Mouse (Mus musculus) heart, postnatal 0 days (tissue): Measurements from ENCODE around the gene Cep112.

Experiments
- CTCF ChIP-seq: IDR thresholded peaks from 2 replicates; pipeline ENCODE4 v1.5.1; 2016; ENCODE audit warnings: antibody characterized with exemption, control low read depth, low read depth
- EP300 ChIP-seq: IDR thresholded peaks from 2 replicates; pipeline ENCODE4 v1.6.1; 2016; ENCODE audit warnings: antibody characterized with exemption, low read depth

DNA sequence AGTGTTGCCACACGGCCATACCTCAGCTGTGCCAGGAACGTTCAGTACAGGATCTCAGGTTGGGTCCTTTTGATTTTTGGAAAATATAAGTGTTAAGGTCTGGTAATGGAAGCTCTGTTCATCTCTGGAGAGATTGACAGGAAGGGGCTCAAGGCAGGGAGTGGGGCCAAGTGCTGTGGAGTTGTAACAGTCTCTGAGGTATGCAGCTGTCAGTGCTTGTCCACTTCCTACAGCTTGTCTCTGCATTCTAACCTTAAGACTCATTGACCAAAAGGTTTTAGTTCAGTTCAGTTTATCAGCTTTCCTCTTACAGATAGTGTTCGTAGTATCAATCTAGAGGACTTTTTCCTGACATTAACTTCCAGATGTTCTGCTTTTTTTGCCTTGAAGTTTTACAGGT, 384.6 kb downstream of the Cep112 start:
- TF ChIP-seq EP300 (no peak), CTCF (no peak)
